Mouse (Mus musculus) heart, postnatal 4 days (tissue): ENCODE measurements at regions not wholly inside any gene's neighbourhood (a gene's known extent, or its start where the extent isn't known, plus 50 kb on each side); places are given as distances from the start of the nearest gene placed in this dataset.
A peak's percentile ranks its signal among the peaks of the same experiment; 100 is the strongest.

Experiments
- DNase-seq: peaks from one replicate; pipeline ENCODE4 v3.0.0; 2021

DNA sequence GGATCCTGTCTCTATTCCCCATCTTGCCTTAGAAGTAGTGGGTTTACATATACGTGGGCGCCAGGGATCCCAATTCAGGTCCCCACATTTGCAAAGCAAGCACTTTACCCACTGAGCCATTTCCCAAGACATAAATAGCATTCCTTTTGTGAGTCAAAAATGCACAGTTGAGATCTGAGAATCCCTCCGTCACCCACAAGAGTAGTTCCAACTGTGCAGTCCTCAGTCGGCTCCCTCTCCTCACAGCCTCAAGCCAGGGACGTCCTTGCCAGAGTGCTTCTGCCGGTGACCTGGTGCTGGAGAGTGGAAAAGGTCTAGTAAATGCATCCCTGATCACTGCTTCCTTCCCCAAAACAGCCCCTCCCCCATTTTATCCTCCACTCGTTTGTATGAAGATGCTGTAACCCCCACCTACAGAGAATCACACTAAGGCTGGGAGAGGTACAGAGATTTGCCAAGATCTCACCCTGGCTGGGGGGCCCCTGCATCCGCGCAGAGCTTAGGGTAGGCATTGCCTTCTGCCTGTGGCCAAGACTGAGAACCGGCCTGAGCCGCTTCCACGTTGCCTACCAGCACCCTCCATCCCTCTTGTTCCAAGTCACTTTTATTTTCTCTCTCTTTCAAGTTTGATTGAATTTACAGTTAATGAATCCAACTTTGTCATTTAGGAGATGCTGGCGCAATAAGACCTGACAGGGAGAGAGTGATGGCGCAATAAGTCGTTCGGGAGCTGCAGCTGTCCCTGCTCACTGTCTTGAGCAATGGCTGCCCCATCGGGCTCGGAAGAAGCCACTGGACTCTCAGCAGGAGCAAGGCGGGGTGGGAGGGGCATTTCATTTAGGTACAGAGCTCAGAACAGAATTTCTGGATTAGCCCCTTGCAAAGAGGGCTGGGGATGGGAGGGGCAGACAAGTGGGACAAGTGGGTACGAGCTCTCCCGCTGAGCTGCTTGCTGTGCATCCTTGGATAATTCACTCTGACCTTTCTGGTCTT lies 74.5 kb upstream of the Zfp618 start:
- DNase-seq = no peak

DNA sequence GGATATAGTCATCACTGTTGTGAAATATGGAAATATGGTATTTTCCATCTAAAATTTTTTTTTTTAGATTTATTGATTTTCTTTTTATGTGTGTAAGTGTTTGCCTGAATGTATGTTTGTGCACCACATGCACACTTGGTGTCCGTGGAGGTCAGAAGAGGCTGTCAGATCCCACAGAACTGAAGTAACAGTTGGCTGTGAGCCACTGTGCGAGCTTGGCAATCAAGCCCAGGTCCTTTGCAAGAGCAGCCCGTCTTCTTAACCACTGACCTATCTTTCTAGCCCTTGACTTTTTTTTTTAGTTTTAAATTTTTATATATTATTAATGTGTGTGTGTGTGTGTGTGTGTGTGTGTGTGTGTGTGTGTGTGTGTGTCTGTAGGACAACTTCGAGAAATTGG lies 52.5 kb upstream of the Zfp618 start:
- DNase-seq = peak; percentile 32
